Mouse (Mus musculus) intestine, embryonic 14.5 days (tissue): Measurements from ENCODE around the gene Krcc1. TPM values are rescaled to one million over a fixed set of nuclear protein-coding genes. Genes with fewer than 3 reads are reported as not detected.
"Not testable (repeated sequence)": the region's sequence is repeated elsewhere in the genome, so short reads cannot be mapped to it uniquely, and the experiment has no call there.

Source experiments
- ATAC-seq: fragments of 200-750 bp; cut with Nextera tagmentation; replicated peaks from 2 replicates; pipeline ENCODE4 v1.8.0; 2017; ENCODE audit warnings: low read depth, moderate number of reproducible peaks, moderate TSS enrichment, moderate library complexity; ENCODE audit not compliant: low FRiP score, low TSS enrichment
- DNase-seq: peaks from one replicate; pipeline ENCODE4 v3.0.0-alpha.2; 2018; ENCODE audit warnings: low spot score
- H3K27ac ChIP-seq: fragments of 300-500 bp; sonication (generic); 2 replicates; pipeline ENCODE4 v1.5.1; 2014; ENCODE audit warnings: low read depth, mild to moderate bottlenecking, control low read depth
- H3K27me3 ChIP-seq: fragments of 300-500 bp; sonication (generic); replicated peaks from 2 replicates; pipeline ENCODE4 v1.6.1; 2014; ENCODE audit warnings: low read length, control low read depth; ENCODE audit not compliant: control insufficient read depth, insufficient read depth
- H3K36me3 ChIP-seq: fragments of 300-500 bp; sonication (generic); 2 replicates; pipeline ENCODE4 v1.6.1; 2014; ENCODE audit warnings: low read length, control low read depth; ENCODE audit not compliant: control insufficient read depth, insufficient read depth
- H3K4me1 ChIP-seq: fragments of 300-500 bp; sonication (generic); replicated peaks from 2 replicates; pipeline ENCODE4 v1.6.1; 2014; ENCODE audit warnings: low read length, control low read depth, mixed read lengths; ENCODE audit not compliant: control insufficient read depth, insufficient read depth
- H3K4me2 ChIP-seq: fragments of 300-500 bp; sonication (generic); 2 replicates; pipeline ENCODE4 v1.6.1; 2014; ENCODE audit warnings: low read length
- H3K4me3 ChIP-seq: fragments of 300-500 bp; sonication (generic); 2 replicates; pipeline ENCODE4 v1.5.1; 2014; ENCODE audit warnings: low read depth, low read length, control low read depth, mixed read lengths
- H3K9ac ChIP-seq: fragments of 300-500 bp; sonication (generic); 2 replicates; pipeline ENCODE4 v1.6.1; 2014; ENCODE audit warnings: mild to moderate bottlenecking, low read length
- H3K9me3 ChIP-seq: fragments of 300-500 bp; sonication (generic); 2 replicates; pipeline ENCODE4 v1.6.1; 2016; ENCODE audit warnings: low read length, control low read depth; ENCODE audit not compliant: control insufficient read depth
- WGBS: fragments of 180-500 bp; shearing (Covaris S2); extraction: QIAGEN DNeasy Blood & Tissue Kit; methylation state at CpG from one replicate; pipeline ENCODE4 v1.1.7; 2014; 5-methylcytosine and 5-hydroxymethylcytosine counted together
- polyA plus RNA-seq: library from polyadenylated mRNA; unstranded; fragments of >200 nt; fragmentation: Nextera tagmentation; extraction: Ambion mirVana; gene quantifications from 2 replicates; pipeline ENCODE4 v1.2.1, GENCODE M21; 2014

The Krcc1 gene
- polyA plus RNA-seq, 1 experiment from 2014 or later = 55.7 TPM

DNA sequence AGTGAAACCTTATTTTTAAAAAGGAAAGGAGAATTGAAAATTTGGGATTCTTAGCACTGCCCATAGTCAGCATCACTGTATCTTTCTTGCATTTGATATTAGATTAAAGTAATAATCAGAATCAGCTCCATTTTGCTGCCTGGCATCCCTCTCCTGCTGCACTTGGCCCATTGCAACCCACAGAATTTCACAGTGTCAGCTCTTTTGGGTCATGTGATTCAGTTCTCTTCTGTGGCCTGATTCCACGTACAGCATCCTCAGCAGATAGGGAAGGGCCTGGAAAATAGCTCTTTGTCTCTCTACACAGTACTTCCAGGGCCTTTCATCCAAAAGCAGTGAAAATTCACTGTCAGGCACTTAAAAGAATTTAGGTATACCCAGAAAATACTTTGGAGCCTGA lies 14.1 kb upstream of the Krcc1 start:
- no peak for DNase-seq
- no peak for ATAC-seq
- H3K36me3 ChIP-seq = no peaks in the 10 kb centered on the region
- H3K4me3 ChIP-seq = no peak overlapping the region
- H3K9ac ChIP-seq = no peak overlapping the region
- H3K4me1 ChIP-seq = peaks cover 3% of the 10 kb centered on the region
- H3K4me2 ChIP-seq = no peak overlapping the region
- no peaks in the 10 kb centered on the region for H3K27me3 ChIP-seq
- H3K27ac ChIP-seq = no peak overlapping the region
- H3K9me3 ChIP-seq = no peaks in the 10 kb centered on the region
- WGBS = 66% methylated on average over 1 of the region's 1 CpGs

GRCm38 (mm10) chr6:71258562-71258961 lies 12.9 kb upstream of the Krcc1 start:
- no peak overlapping the region for H3K4me3 ChIP-seq
- no peak for DNase-seq
- peaks cover 9% of the 10 kb centered on the region for H3K4me1 ChIP-seq
- H3K9ac ChIP-seq = no peak overlapping the region
- no peaks in the 10 kb centered on the region for H3K9me3 ChIP-seq
- H3K27ac ChIP-seq = no peak overlapping the region
- ATAC-seq = no peak
- H3K27me3 ChIP-seq = no peaks in the 10 kb centered on the region
- no peaks in the 10 kb centered on the region for H3K36me3 ChIP-seq
- 91% methylated on average over 2 of the region's 2 CpGs for WGBS
- H3K4me2 ChIP-seq = no peak overlapping the region

DNA sequence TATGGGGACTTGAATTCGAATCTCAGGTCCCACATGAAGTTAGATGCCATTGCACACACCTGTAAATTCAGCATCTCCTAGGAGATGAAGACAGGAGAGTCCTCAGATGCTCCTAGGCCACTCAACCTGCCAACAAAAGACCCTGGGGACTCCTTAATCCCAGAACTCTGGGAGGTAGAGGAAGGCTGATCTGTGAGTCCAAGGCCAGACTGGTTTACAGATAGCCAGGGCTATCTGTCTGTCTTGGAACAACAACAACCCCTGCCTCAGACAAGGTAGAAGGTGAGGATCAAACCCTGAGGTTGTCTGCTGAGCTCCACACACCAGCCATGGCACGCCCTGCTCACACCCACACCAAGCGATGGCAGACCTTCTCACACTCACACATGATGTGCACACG lies 12.3 kb upstream of the Krcc1 start:
- H3K4me1 ChIP-seq = peaks cover 9% of the 10 kb centered on the region
- no peaks in the 10 kb centered on the region for H3K9me3 ChIP-seq
- no peak overlapping the region for H3K4me3 ChIP-seq
- WGBS = 86% methylated on average over 4 of the region's 4 CpGs
- no peak for DNase-seq
- no peak overlapping the region for H3K4me2 ChIP-seq
- no peaks in the 10 kb centered on the region for H3K27me3 ChIP-seq
- H3K9ac ChIP-seq = no peak overlapping the region
- ATAC-seq = no peak
- H3K27ac ChIP-seq = no peak overlapping the region
- H3K36me3 ChIP-seq = no peaks in the 10 kb centered on the region

DNA sequence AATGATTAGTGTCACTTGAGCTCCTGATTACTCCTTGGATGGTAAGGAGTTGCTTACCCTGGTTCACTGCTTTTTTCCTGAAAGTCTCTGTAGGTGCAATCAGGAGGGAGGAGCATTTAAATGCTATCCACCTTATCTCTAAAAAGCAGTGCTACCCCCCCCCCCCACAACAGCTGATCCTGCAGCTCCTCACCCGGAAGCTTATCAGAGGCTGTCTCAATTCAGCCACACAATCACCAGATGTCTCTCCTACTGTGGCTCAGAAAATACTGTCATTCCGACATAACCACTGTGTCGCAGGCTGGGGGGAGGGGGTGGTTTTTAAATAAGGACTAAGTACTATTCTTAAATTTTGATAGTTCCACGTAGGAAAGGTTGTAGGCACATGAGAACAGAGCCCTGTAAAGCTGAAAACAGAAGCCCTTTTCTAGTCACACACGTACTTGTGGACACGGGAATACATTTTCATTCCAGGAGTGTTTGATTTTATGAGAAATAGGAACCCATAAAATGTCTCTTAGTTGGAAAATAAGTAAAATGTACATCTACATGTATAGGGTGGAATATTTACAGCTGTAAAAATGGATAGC lies 11.3 kb upstream of the Krcc1 start:
- H3K9ac ChIP-seq = no peak overlapping the region
- H3K27me3 ChIP-seq = no peaks in the 10 kb centered on the region
- H3K9me3 ChIP-seq = no peaks in the 10 kb centered on the region
- no peak overlapping the region for H3K27ac ChIP-seq
- no peak overlapping the region for H3K4me2 ChIP-seq
- WGBS = 48% methylated on average over 6 of the region's 6 CpGs
- no peak overlapping the region for H3K4me3 ChIP-seq
- peak; percentile 37 for DNase-seq
- no peaks in the 10 kb centered on the region for H3K36me3 ChIP-seq
- no peak for ATAC-seq
- peaks cover 9% of the 10 kb centered on the region for H3K4me1 ChIP-seq

DNA sequence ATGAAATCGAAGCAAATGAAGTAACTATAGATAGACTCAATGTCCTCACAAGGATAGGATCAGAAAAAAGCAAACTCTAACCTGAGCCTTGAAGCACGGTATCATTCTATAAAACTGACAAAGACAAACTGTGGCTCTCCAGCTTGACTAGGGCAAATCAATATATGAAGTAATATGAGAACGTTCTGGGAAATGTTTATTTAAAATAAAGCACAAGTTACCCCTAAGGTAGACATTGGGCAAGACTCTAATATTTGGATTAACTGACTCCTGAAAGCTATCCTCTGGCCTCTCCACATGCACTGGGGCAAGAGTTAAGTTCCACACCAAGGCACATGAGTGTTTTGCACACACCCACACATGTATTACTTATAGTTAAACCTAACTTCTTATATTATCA lies 10.4 kb upstream of the Krcc1 start:
- no peak overlapping the region for H3K27ac ChIP-seq
- no peak overlapping the region for H3K9ac ChIP-seq
- 54% methylated on average over 3 of the region's 3 CpGs for WGBS
- H3K27me3 ChIP-seq = no peaks in the 10 kb centered on the region
- H3K4me3 ChIP-seq = no peak overlapping the region
- no peak for DNase-seq
- no peaks in the 10 kb centered on the region for H3K36me3 ChIP-seq
- H3K9me3 ChIP-seq = no peaks in the 10 kb centered on the region
- peaks cover 9% of the 10 kb centered on the region for H3K4me1 ChIP-seq
- no peak for ATAC-seq
- no peak overlapping the region for H3K4me2 ChIP-seq

DNA sequence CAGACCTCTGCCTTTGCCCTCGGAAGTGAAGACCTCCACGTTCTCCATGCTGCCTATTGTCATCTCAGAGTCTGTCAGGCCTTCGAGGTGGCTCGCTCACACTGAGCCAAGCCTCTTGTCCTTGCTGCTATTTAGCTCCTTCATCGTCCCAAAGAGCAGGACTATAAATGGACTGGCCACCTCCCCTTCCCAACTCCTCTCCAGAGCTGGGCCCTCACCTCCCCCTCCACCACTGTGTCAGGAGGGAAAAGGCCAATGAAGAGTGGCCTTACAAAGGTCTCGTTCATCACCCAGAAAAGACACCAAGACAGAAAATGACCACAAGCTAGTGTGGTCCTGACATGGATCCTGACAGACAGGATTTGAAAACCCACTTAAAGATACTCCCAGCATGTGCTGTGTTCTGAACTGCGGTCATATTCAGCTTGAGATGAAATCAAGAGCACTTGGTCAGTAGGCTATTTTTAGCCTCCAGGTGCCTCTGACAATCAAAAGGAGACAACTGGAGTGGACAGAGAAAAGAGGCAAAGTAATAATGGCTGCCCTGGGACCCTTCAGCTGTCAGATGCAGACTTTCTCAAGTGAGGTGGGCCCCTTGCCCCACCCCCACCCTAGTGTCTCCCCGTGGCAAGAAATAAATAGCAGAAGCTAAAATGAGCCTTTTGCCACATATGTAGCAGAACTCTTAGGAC lies 9.2 kb upstream of the Krcc1 start:
- Histone ChIP-seq H3K36me3 (no peaks in the 10 kb centered on the region), H3K4me3 (no peak overlapping the region), H3K27ac (no peak overlapping the region), H3K4me2 (no peak overlapping the region), H3K9me3 (no peaks in the 10 kb centered on the region), H3K4me1 (peaks cover 9% of the 10 kb centered on the region), H3K27me3 (no peaks in the 10 kb centered on the region), H3K9ac (no peak overlapping the region)
- 62% methylated on average over 8 of the region's 8 CpGs for WGBS
- ATAC-seq = no peak
- peak; percentile 43 for DNase-seq

- 87% methylated on average over 7 of the region's 7 CpGs for WGBS
- H3K27ac ChIP-seq, H3K9me3 ChIP-seq, H3K4me2 ChIP-seq, H3K9ac ChIP-seq, H3K4me1 ChIP-seq, H3K4me3 ChIP-seq, H3K36me3 ChIP-seq, ATAC-seq, H3K27me3 ChIP-seq: not testable (repeated sequence)
- DNase-seq = peak; percentile 21
Observed at GRCm38 (mm10) chr6:71267603-71268002, 3.9 kb upstream of the Krcc1 start.

DNA sequence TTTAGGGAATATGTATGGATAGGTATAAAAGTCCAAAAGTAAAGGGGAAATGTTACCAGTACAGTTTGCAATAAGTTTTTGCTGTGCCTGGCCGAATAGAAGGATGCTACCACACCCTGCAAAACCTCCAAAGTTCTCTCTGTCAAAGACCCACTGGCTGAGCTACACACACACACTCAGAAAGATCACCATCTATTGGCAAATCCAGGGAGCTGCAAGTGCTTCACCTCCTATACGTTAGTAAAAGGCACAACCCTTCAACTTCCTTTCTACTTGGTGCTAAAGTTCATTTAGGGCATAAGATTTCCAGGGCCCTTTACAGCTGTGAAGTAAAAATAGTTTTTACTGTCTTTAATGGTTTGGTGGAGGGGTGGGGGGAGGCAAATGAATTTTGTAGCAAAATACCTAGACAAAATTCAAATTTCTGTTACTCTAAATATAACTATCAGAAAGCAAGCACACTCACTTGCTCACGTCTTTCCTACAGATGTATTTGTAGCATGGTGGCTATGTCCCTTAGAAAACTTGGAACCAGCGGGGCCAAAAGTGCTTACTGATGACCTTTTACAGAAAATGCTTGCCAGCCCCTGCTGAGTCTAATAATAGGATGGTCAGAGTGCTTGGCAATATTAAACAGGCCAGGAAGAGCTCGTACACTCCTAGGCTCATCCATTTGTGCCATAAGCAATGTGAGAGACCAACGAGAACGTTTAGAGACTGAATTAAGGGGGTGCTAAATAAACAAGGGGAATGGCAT lies 2.4 kb upstream of the Krcc1 start:
- H3K9me3 ChIP-seq = no peaks in the 10 kb centered on the region
- no peak overlapping the region for H3K9ac ChIP-seq
- 60% methylated on average over 7 of the region's 7 CpGs for WGBS
- no peaks in the 10 kb centered on the region for H3K27me3 ChIP-seq
- no peak overlapping the region for H3K4me2 ChIP-seq
- no peaks in the 10 kb centered on the region for H3K36me3 ChIP-seq
- H3K27ac ChIP-seq = no peak overlapping the region
- DNase-seq (peak; percentile 42), ATAC-seq (no peak)
- H3K4me3 ChIP-seq = no peak overlapping the region
- H3K4me1 ChIP-seq = peaks cover 4% of the 10 kb centered on the region; the same call in 1 of the 2 replicates
